Mouse (Mus musculus) thymus, postnatal 0 days (tissue): ENCODE data around the gene Trit1. TPM values are rescaled to one million over a fixed set of nuclear protein-coding genes. Genes with fewer than 3 reads are reported as not detected.
A peak's percentile ranks its signal among the peaks of the same experiment; 100 is the strongest.
"Not testable (repeated sequence)": the region's sequence is repeated elsewhere in the genome, so short reads cannot be mapped to it uniquely, and the experiment has no call there.

ENCODE experiments used
- DNase-seq: peaks from one replicate; pipeline ENCODE4 v3.0.0-alpha.2; 2015; ENCODE audit warnings: low spot score
- polyA plus RNA-seq: library from polyadenylated mRNA; unstranded; fragments of >200 nt; fragmentation: Nextera tagmentation; extraction: Ambion mirVana; gene quantifications from 2 replicates; pipeline ENCODE4 v1.2.1, GENCODE M21; 2015

Trit1 gene
- polyA plus RNA-seq, 1 experiment from 2014 or later, result 16.4 TPM

DNA sequence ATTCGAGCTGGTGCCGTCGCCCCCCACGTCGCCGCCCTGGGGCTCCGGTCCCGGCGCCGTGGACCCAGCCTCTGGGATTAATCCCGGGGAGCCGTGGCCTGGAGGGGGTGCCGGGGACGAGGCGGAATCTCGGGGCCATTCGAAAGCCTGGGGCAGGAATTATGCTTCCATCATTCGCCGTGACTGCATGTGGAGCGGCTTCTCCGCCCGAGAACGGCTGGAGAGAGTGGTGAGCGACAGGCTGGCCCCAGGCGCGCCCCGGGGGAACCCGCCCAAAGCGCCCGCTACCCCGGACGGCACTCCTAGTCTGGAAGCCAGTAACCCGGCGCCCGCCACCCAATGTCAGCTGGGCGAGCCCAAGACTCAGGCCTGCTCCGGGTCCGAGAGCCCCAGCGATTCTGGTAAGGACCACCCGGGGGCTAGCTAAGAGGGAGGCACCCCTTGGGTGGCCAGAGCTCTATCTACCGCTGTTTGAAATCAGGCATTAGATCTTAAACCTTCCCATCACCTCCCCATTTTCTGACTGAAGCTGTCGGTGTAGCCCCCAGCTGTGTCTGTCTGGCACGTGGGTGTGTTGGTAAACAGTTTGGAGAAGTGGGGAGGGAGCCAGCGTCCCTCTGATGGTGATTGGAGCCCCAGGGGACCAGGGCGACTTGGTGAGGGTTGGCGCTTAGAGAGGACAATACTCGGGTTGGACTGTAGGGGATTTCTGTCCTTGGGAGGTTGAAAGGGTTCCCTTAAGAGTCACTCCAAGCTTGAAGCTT, 19.6 kb upstream of the Trit1 start:
- peak; percentile 16 for DNase-seq

DNA sequence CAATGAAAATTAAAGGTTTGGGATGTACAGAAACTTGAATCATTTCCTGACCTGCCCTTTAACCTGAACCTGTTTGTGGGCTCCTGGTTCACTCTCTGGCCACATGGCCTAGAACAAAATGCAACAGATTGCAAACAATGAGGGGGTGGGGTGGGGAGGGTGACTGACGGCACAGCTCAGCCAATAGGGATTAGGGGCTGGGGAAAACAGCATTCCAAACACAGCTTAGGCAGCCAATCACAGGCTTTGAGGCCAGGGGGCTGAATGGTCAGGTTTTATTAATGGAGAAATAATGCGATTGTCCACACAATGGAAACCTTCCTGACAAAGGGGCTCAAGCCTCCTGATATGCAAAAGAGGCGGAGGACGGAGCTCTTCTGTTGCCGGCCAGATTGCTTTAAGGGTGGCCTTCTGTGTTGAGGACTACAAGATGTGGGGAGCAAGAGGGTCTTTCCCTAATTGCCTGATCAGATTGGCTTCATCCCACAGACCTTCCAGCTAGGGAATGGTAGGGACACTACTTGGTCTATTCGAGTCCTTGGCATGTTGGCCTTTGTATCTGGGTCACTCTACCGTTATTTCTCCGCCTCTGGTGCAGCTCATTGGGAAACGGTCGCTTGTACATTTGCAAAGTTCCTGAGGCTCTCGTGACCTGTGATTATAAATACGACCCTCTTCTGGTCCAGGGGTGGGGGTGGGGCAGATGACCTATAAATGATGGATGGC, 17.7 kb upstream of the Trit1 start:
- no peak for DNase-seq

DNA sequence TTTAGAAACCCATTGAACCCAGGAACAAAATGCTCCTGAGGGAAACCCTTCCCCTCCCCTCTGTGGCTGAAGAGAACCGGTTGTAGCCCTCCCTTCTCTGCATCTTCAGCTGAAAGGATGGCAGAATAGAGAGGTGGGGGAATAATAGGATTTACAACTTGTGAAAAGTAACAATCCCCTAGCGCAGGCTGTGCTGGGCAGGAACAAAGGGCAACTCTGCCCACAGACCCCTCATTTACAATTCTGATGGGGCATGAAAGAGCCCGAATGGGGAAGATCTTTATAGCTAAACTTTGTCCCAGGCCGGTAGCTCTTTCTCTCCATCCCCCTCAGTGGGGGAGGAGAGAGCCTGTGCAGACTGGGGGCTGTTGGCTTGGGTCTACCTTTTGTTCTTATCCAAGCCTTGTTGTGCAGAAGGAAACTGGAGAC, 17.1 kb upstream of the Trit1 start:
- DNase-seq, result no peak

DNA sequence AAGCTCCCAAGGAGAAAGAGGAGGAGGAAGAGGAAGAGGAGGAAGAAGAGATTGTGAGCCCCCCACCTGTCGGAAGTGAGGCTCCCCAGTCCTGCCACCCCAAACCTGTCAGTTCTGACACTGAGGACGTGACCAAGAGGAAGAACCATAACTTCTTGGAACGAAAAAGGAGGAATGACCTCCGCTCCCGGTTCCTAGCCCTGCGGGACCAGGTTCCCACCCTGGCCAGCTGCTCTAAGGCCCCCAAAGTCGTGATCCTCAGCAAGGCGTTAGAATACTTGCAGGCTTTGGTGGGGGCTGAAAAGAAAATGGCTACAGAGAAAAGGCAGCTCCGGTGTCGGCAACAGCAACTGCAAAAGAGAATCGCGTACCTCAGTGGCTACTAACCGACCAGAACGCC, 16.3 kb upstream of the Trit1 start:
- DNase-seq, result no peak

DNA sequence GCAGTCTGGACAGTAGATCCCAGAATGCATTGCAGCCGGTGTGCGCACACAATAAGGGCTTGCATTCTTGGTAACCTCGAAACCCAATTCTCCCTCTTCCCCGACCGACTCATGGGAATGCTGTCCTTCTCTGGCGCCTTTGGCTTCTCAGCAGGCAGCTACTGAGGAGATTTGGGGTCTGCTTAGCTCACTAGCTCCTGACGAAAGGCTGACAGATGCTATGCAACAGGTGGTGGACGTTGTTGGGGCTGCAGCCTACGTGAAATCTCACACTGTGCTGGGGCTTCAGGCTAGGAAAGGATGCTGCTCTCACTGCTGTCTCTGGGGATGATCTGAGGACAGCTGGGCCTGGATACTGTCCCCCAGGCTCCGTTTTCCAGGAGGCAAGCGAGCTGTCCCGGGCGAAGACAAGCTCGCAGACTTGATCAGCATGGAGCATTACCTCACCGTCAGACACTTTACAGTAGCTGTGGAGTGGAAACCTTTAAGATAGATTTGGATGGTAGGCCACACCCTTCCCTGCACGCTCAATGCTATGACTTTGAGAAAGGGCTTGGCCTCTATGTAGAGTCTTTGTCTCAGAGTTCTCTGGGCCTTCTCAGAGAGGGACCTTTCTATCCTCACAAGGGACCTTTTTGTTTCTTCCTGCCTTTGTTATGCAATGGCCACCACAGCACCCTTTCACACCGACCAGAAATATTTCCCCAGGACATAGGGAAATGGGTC, 15.6 kb upstream of the Trit1 start:
- DNase-seq, result no peak

DNA sequence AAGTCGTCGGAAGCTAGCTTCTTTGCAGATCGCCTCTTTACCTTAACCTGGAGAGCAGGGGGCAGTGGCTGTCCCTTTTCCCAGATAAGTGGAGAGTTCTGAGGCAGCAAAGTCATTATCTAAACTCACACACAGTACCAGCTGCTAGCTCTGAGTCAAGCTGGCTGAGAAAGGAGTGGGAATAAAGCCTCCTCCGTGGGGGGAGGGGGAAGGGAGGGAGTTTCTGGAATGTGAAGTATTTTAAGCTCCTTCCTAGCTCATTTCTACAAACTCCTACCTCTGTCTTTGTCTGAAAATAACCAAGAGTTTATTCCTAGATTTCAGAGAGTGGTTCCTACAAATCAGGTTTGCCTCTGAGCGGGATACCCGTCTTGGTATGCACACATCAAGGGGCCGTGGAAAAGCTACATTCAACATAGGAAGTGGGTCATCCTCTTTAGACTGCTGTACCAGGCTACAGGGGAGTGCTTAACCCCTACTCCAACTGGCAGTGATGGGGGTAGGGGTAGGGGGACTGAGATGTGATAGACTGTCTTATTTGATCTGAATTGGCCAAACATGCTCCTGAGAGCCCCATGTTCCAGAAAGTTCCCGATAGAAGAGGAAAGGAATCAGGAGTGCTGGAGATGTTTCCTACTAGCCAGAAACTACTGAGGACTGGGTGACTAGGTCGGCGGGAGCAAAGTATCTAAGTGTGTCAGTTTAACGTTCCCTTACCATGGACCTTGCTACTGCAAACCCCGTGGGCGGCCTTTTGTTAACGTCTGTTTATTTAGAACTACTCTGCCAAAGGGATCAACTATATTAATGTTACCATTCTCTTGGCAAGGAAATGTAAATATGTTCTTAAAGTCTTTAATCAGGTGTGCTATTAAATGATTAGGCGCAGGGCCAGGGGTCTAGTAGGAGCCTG, 11.1 kb upstream of the Trit1 start:
- no peak for DNase-seq

DNA sequence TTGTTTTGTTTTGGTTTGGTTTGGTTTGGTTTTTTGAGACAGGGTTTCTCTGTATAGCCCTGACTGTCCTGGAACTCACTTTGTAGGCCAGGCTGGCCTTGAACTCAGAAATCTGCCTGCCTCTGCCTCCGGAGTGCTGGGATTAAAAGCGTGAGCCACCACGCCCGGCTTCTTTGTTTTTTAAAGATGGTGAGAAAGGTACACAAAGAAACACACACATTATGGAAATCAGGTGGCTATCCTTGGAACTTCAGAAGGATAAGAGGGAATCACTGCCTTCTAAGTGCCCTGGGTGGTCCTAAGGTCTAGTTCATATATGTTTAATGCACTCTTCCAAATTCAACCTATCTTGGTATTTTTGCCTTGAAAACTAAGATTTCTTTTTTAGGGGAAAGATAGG, 3.9 kb upstream of the Trit1 start:
- not testable (repeated sequence) for DNase-seq

DNA sequence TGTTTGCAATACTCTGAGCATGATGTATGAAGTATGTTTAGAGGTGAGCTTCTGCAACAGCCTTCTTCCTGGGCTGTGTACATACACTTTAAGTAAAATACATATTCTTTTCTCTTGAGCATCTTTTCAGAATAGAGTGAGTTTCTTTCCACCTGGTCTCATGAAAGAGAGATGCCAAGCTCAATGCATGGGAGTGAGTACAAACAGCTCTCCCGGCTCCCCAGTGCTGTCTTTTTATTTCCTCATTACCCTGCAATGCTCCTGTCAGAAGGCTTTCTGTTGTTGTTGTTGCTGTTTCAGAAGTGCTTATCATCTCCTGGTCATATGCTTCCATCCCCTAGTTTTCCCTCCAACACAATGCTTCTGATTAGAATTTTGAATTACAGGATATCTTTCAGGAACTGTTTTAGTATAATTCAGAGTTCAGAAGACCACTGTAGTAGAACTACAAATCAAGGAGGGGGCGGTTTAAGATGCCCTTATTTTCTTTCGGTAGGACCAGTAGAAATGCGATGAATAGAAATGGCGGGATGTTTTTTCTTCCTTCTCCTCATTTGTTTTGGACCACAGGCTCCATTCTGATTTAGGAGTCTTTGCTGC, 3.0 kb upstream of the Trit1 start:
- DNase-seq, result no peak

DNA sequence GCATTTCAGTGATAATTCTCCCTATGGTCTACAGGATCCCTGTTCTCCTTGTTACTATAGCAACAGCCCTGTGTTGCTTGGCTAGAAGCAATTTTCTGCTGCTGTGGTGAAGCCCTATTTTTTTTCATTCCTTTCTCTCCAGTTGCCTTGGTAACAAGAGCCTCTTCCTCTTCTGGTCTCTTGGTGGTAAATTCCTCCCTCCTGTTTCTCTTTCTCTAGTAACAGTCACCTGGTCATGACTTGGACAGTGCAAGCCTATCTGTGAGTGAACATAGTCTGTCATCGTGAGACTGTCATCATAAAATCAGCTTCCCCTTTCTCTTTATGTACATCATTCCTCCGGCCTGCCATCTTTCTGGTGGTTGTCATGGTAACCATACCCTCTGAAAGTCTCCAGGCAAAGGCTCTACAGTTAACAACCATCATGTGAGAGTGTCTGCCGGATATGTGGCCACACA, 2.4 kb upstream of the Trit1 start:
- no peak for DNase-seq

DNA sequence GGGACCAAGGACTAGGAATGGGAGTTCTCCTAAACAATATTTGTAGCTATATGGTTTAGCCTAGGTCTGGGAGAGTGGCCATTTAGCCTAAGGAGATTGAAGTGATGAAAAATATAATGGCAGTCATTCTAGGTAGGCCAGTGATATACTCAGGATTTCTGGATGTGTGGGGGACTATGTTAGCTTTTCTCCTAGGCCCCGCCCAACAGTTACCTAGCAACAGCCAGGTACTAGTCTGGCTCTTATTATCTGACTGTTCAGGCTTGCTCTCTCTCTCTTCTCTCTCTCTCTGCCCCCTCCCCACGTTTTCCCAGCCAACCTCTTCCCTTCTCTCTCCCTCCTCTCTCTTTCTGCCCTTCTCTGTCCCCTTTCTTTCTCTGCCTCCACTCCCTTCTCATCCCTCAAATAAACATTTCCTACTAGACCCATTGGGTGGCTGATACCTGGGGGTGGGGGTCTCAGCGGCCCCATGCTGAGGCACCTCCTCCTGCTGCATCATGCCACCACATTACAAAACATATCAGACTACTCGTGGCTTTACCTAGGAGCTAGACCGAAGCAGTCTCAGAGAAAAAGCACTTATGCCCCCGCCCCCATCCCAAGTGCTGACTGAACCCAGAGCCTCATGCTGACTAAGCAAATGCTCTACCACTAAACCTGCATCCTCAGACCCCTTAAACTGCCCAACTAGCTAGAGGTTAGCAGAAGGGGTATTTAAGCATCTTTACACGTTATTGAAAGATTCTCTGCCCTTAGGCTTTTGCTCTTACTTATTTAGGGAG, 1.7 kb upstream of the Trit1 start:
- DNase-seq, result no peak

DNA sequence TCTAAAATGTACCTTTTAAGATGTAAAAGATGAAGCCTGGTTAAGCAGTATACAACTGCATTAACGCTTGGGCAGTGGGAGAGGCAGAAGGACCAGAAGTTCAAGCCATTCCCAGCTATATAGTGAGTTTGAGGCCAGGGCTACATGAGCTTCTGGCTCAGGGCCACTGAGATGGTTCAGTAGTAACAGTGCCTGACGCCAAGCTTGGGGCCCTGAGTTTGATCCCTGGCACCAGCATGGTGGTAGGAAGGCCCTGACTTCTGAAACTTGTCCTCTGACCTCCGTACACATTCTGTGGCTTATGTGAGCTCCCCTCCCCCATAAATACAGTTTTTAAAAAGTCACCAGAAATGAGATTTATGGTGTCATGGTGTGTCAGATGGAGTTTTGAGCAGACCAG, 5.2 kb downstream of the Trit1 start:
- DNase-seq, result no peak

DNA sequence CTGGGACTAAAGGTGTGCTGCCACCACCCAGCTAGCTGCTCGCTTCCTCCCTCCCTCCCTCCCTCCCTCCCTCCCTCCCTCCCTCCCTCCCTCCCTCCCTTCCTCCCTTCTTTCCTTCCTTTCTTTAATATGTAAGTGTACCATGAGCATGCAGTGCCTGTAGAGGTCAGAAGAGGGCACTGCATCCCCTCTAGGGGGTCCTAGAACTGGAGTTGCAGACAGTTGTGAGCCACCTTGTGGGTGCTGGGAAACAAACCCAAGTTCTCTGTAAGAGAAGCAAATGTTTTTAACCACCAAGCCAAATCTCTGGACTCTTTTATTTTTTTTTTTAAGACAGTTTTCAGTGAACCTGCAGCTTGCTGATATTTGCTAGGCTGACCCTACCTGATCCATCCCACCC, 6.5 kb downstream of the Trit1 start:
- no peak for DNase-seq

DNA sequence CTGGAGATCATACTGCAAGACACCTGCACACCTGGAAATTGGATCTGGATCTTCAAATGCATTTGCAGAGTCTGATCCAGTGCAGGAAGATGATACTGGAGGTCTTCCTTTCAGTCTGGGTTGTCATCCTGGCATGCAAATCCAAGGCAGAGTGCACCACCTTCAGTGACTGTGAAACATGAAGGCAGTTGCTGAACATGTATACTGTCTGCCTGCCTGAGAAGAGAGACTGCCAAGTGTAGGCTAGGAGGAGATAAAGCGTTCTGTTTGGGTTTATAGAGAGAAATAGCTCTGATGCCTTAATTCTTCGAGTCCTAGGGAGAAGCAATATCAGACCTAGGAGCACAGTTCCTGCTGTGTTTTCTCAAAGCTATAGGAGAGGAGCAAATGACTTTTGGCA, 9.0 kb downstream of the Trit1 start:
- DNase-seq, result no peak

DNA sequence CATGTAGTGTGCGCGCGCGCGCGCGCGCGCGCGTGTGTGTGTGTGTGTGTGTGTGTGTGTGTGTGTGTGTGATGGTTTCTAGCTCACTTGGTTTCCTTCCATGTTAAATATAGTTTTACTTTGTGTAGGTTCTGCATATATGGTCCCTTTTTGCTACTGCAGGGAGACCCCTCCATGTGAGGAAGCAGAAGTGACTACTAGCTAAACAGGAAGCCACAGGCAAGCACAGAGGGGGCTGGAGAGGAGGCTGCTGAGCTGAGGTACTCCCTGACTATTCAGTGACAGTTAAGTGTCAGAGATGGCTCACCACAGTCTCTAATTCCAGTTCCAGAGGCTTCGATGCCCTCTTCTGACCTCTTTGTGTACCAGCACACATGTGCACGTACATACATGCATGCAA, 9.8 kb downstream of the Trit1 start:
- peak; percentile 25 for DNase-seq

DNA sequence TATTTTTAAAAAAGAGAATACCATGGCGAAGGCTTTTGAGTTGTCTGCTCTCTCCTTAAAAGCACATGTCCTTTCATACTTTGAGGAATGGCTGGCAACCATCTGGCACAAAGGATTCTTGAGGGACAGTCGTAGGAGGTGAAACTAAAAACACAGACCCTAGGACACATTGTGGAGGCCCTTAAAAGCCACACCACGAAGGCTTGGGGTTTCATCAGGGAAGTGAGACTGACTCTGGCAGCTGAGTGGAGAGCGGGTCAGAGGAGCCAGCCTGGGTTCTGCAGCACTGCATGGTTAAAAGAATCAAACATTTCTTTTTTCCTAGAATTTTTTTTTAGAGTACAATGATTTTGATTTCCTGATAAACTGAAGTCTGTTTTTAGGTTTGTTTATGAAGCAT, 10.2 kb downstream of the Trit1 start:
- no peak for DNase-seq

DNA sequence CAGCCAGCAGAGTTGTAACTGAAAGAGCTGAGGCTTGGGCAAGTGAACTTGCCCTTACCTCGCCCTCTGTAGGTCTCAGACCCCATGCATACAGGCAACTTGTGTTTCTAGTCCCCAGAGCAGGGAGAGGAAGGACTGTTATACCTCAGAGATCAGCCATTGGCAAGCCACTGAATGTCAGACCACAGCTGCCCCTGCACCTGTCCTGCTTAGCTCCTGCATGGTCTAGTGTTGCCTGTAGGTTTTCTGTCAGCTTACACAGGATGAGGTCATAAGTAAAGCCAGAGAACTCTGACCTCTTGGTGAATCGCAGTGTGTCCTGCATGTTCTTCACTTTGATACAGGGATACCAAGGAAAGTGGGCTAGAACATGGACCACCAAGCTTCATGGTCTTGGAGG, 18.4 kb downstream of the Trit1 start:
- DNase-seq, result no peak

DNA sequence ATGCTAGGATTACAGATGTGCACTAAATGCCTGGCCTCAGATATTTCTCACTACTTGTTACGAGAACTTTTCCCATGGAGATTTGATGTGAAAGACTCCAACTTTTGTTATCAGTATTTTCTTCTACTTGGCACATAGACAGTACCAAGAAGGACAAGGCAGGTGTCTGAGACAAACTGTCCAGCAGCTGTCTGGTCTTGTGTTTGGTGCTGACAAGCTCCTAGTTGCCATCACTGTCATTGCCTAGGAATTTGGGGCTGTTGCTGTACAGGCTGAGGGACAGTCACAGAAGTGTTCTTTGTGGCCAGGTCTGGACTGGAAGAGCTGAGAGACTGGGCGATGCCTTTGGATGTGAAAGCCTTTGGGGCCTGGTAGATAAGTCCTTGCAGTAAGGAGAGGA, 19.2 kb downstream of the Trit1 start:
- no peak for DNase-seq

DNA sequence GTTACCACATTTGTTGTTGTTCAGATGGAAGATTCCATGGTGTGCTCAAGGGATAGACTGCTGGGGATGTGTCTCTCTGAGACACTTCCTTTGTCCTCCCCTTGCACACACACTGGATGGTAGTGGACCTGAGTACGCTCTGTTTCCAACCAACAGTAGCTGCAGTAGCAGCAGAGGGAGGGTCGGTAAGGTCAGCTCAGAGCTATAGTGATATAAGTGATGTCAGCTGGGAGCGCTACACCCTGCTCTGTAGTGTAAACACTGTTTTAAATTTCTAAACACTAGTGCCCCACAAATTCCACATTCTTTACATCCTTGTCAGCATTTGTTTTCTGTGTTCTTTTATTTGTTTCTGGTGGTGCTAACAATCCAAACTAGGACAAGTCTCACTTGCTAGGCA, 20.3 kb downstream of the Trit1 start:
- DNase-seq, result no peak

DNA sequence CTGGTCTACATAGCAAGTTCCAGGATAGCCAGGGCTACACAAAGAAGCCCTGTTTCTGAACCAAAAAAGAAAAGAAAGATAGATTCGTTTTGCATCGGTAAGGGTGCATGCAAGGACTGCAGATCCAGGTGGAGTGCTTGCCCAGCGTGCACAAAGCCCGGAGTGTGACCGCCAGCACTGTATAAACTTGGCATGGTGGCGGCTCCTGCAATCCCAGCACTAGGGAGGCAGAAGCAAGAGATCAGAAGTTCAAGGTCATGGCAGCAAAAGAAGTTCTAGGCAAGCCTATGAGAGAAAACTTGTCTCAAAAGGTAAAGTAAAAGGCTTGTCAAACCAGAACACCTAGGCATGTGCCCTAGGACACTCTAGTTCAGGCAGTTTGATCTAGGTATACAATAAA, 24.7 kb downstream of the Trit1 start:
- DNase-seq, result no peak

DNA sequence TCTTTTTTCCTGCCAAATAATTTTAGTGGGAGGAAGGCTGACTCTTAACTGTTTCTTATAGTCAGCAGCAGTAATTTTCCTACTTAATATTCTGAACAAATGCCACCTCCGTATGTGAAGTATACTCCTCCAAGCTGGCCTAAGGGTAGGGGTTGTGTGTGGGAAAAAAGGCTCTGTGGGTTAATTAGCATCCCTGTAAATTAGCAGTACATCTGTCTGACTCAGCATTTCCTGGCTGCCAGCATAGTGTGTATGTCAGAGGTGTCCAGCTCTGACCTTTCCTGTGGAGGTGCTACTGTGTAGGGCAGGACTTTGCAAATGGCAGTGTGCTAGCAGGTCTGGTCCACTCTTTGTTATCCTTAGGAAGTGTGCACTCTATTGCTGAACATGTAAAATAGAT, 27.5 kb downstream of the Trit1 start:
- no peak for DNase-seq
